Mouse (Mus musculus): Measurements from ENCODE around the gene Lce1k. TPM values are rescaled to one million over a fixed set of nuclear protein-coding genes. Genes with fewer than 3 reads are reported as not detected.
"Not testable (repeated sequence)": the region's sequence is repeated elsewhere in the genome, so short reads cannot be mapped to it uniquely, and the experiment has no call there.

The Lce1k gene
- not detected for total RNA-seq (2021)

DNA sequence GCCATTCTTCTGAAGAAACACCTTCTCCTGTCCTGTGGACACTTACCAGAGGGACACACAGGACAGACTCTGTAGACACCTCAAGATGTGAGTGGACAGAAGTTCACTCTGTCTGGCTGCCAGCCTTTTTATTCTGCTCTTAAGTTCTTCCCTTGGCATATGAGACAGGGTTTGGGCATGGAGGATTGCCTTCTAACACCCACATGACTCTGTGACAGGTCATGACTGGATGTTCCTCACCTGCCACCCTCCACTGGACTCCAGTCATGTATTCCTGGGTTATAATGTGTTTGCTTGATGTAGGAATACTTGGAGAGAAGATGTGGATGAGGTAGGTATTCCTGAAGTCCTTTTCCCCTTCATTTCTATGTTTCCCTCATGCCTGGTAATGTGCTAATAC lies at the start of gene Lce1k:
Lce1k (minus strand) TSS at position 101 of the 400 bp plus-strand sequence.
- intact Hi-C loops (cut with DNase I), result no loop called here
- DNase-seq (ENCODE audit: extremely low spot score in 1 of 2, low spot score in 2 of 2), result no peak

DNA sequence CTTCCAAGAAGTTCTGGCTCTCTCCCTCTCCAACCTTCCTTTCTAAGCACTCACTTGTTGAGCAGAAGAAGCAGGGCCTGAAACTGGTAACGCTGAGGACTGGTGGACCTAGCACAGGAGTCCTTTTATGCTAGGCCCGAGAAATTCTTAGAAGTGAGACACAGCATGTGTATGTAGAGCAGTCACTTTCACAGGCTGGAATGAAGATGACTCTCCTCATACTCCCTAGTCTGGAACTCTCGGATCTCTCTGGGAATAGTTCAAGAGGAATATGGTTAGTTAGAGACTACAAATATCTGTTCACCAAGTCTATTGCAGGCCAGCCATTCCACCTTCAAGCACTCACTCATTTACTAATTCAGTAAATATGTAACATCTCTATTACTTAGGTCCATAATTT lies 43.5 kb upstream of the Lce1k start, which contains the start of gene Lce1l:
Lce1l (minus strand) TSS at position 101 of the 400 bp plus-strand sequence.
- DNase-seq (ENCODE audit: extremely low spot score in 1 of 2, low spot score in 2 of 2), result no peak
- intact Hi-C loops (cut with DNase I), result no loop called here

DNA sequence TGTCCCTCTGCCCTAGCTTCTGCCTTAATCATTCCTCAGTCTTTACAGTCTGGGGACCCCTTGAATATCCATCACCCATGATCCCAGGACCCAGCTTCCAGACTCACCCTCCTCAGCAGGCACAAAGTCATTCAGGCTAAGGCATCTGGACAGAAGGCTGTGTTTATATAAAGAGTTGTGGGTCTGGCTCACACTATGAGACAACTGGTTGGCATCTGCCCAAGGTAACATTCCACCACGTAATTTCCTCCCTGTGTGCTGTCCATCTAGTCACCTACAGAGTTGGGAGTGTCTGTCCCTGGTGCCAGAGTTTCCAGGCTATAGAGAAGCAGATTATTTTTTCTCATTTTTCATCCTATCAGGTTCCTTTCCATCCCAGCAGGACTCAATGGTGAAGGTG lies 19.4 kb upstream of the Lce1k start, which contains the start of gene Kprp:
Kprp (minus strand) TSS at position 140 of the 400 bp plus-strand sequence.
- intact Hi-C loops (cut with DNase I), result no loop called here
- DNase-seq (ENCODE audit: extremely low spot score in 1 of 2, low spot score in 2 of 2), result no peak

DNA sequence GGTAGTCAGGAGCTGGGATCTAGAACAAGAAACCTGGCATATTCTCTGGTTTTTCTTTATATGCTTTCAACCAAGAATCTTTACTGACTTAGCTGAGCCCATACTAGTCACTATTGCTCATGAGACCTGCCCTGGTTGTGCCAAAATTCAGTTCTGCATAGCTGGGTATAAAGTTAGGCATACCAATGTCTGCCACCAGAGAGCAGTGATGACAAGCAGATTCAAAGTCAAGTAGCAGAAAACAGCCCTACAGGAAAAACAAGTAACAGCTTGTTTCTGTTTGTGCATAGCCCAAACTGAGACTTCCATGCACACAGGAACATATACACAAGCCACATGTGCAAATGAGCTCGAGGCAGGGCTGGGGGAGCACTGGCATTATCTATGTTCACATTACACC lies 18.1 kb upstream of the Lce1k start:
- intact Hi-C loops (cut with DNase I), result no loop called here

DNA sequence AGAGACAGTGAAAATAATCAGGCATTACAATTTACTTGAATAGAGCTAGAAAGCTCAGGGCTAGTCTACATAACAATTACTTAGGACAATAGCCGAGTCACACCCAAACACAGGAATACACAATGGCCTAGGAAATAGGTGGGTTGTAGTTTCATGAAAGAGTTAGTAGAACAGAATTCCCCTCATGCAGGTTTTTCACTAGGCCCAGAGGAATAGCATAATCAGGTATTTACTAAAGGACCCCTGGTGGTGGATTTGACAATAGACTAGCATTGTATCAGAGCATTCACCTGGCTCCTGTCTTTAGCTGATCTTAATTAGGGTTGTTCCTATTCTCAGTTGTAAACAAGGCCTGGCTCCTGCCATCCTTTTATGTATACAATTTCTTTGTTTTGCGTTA lies 8.3 kb upstream of the Lce1k start:
- intact Hi-C loops (cut with DNase I); DNase-seq (ENCODE audit: extremely low spot score in 1 of 2, low spot score in 2 of 2): not testable (repeated sequence)

More for the DNA sequence above, 18.1 kb upstream of the Lce1k start:
- DNase-seq (ENCODE audit: extremely low spot score in 1 of 2, low spot score in 2 of 2), result no peak

DNA sequence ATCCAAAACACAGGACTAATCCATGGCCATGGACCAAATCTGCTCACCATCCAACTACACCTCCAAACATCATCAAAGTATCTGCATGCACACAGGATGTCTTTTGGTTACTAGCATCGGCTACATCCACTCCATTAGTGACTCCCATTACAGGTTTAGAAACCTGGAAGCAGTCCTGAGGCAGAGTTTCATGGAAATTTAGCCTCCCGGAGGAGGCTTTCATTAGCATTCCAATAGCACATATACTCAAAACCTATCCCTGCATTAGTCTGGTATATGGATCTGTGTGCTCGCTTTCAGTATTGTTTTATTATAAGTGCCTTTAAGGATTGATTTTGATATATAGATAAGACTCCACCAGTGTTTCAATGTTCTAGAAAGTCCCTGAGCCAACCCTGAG lies 7.9 kb upstream of the Lce1k start:
- DNase-seq (ENCODE audit: extremely low spot score in 1 of 2, low spot score in 2 of 2), result no peak

DNA sequence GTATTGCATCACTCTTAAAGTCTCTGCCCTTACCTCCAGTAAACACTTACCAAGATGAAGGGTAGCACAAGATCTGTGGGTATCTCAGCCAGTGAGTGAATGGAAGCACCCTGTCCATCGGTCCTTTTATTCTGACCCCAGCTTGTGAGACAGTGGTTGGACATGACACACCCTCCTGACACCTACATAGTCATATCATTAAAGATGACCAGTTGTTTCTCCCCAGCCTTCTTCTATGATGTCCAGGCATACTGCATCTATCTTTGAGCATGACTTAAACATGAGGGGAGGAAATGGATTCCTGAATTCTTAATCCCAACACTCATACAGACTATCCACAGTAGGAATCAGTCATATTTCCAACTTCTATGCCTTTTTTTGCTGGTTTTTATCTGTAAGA lies 17.3 kb downstream of the Lce1k start, which contains the start of gene Lce1j:
Lce1j (minus strand) TSS at position 101 of the 400 bp plus-strand sequence.
- intact Hi-C loops (cut with DNase I), result no loop called here
- no peak for DNase-seq (ENCODE audit: extremely low spot score in 1 of 2, low spot score in 2 of 2)

More for the DNA sequence above, 7.9 kb upstream of the Lce1k start:
- intact Hi-C loops (cut with DNase I), result no loop called here

DNA sequence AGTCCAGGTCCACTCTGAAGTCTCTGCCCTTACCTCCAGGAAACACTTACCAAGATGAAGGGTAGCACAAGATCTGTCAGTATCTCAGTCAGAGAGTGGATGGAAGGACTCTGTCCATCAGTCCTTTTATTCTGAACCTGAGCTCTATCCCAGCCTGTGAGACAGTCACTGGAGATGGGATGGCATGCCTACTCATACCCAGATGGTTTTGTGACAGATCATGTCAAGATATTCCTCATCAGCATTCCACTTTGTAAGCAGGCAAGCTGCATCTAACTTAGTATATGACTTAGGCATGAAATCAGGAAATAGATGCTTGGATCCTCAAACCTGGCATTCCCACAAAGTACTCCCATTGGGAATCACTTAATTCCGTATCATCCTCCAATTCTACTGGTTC lies 28.9 kb downstream of the Lce1k start, which contains the start of gene Lce1i:
Lce1i (minus strand) TSS at position 101 of the 400 bp plus-strand sequence.
- intact Hi-C loops (cut with DNase I), result no loop called here
- no peak for DNase-seq (ENCODE audit: extremely low spot score in 1 of 2, low spot score in 2 of 2)

DNA sequence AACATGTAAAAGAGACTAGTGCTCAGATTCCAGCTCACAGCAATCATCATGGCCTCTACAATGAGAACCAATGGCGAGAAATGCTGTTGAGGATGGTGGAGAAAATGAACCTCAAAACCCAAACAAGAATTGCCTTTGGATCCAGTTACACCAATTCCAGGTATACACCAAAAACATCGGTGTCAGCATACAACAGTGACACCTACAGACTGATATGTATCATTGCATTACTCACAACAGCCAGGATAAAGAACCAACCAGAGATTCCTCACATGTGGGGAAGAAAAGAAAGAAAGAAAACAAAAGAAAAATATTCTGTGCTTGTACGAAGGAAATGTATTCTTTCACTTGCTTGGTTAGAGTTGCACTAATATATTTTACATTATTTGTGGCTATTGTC lies 36.1 kb downstream of the Lce1k start:
- intact Hi-C loops (cut with DNase I), result no loop called here
- DNase-seq (ENCODE audit: extremely low spot score in 1 of 2, low spot score in 2 of 2), result no peak

DNA sequence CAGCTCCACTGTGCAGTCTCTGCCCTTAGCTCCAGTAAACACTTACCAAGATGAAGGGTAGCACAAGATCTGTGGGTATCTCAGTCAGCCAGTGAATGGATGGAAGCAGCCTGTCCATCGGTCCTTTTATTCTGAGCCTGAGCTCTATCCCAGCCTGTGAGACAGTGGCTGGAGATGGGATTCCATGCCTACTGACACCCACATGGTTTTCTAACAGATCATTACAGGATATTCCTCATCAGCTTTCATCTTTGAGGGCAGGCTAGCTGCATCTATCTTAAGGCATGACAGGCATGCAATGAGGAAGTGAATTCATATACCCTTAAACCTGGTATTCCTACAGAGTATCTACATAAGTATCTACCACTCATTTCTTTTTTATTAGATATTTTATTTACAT lies 42.7 kb downstream of the Lce1k start, which contains the start of gene Lce1h:
Lce1h (minus strand) TSS at position 101 of the 400 bp plus-strand sequence.
- intact Hi-C loops (cut with DNase I), result no loop called here
- no peak for DNase-seq (ENCODE audit: extremely low spot score in 1 of 2, low spot score in 2 of 2)

Other genes with a start within 250 kb of the Lce1k start
- gene Ivl, start 234.2 kb downstream of the Lce1k start, total RNA-seq (2021), result not detected
- not detected for gene Smcp, start 218.9 kb downstream of the Lce1k start, total RNA-seq (2021)
- not detected for gene 2210017I01Rik, start 200.4 kb downstream of the Lce1k start, total RNA-seq (2021)
- gene Lce6a, start 186.2 kb downstream of the Lce1k start, total RNA-seq (2021), result not detected
- gene Lce1a1, start 159.6 kb downstream of the Lce1k start, total RNA-seq (2021), result not detected
- gene Lce1b, start 151.0 kb downstream of the Lce1k start, total RNA-seq (2021), result not detected
- not detected for gene Lce1a2, start 137.6 kb downstream of the Lce1k start, total RNA-seq (2021)
- gene Lce1c, start 128.6 kb downstream of the Lce1k start, total RNA-seq (2021), result not detected
- not detected for gene Lce1d, start 120.7 kb downstream of the Lce1k start, total RNA-seq (2021)
- gene Lce1e, start 98.8 kb downstream of the Lce1k start, total RNA-seq (2021), result not detected
- not detected for gene Lce1f, start 87.5 kb downstream of the Lce1k start, total RNA-seq (2021)
- not detected for gene Gm38119, start 68.8 kb downstream of the Lce1k start, total RNA-seq (2021)
- gene Lce1g, start 55.6 kb downstream of the Lce1k start, total RNA-seq (2021), result not detected
- gene Lce1h, start 42.8 kb downstream of the Lce1k start, total RNA-seq (2021), result not detected
- not detected for gene Lce1i, start 29.0 kb downstream of the Lce1k start, total RNA-seq (2021)
- not detected for gene Lce1j, start 17.4 kb downstream of the Lce1k start, total RNA-seq (2021)
- not detected for gene Kprp, start 19.4 kb upstream of the Lce1k start, total RNA-seq (2021)
- gene Lce1l, start 43.4 kb upstream of the Lce1k start, total RNA-seq (2021), result not detected
- not detected for gene 2310050C09Rik, start 62.3 kb upstream of the Lce1k start, total RNA-seq (2021)
- gene Lce3a, start 118.3 kb upstream of the Lce1k start, total RNA-seq (2021), result not detected
- gene Lce3b, start 125.1 kb upstream of the Lce1k start, total RNA-seq (2021), result not detected
- gene Lce3c, start 136.6 kb upstream of the Lce1k start, total RNA-seq (2021), result not detected
- gene Lce3d, start 149.5 kb upstream of the Lce1k start, total RNA-seq (2021), result not detected
- gene Lce3e, start 159.2 kb upstream of the Lce1k start, total RNA-seq (2021), result not detected
- gene Lce3f, start 184.3 kb upstream of the Lce1k start, total RNA-seq (2021), result not detected
- gene Crct1, start 207.8 kb upstream of the Lce1k start, total RNA-seq (2021), result not detected
- not detected for gene Lce1m, start 211.2 kb upstream of the Lce1k start, total RNA-seq (2021)